Mouse (Mus musculus) small intestine, adult 2 months (tissue): ENCODE data around the gene Larp1.

Source experiments
- CTCF ChIP-seq: fragments of 200-500 bp; IDR thresholded peaks from 2 replicates; pipeline ENCODE4 v1.5.1; 2012; ENCODE audit warnings: low read depth, mild to moderate bottlenecking, control low read depth, inconsistent platforms, low read length, moderate library complexity, mixed read lengths; ENCODE audit not compliant: insufficient replicate concordance, insufficient read length; ENCODE audit errors: extremely low read depth
- POLR2A ChIP-seq: fragments of 200-500 bp; IDR thresholded peaks from 2 replicates; pipeline ENCODE4 v1.6.1; 2012; ENCODE audit warnings: low read depth, mild to moderate bottlenecking, control low read depth, inconsistent platforms, low read length, moderate library complexity

DNA sequence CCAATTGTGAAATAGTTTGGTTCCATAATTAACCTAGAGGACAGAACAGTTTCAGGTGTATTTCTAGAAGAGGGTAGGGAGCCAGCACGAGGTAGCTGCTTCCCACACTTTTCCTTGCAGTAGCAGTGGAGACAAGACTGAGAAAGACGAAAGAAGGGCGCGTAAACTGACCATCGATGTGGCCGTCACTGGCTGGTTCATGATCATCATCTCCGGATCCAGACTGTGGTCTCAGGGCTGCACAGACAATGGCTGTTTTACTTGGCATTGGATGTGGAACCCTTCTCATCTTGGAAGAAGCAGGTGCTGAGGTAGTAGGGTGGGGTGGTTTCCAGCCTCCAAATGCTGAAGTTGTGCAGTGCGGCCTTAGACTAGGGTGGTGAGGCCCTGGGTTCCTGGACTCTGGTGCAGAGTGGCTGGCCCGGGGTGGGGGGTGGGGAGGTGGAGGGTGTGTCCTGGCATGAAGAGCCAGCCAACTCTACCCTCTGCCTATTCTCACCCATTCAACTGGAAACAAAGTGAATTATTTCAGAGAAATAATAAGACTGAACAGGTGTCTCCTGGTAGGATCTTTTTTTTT, 45.5 kb upstream of the Larp1 start:
- no peak for TF ChIP-seq CTCF
- TF ChIP-seq POLR2A, result no peak
